Mouse (Mus musculus) heart, adult 2 months (tissue): ENCODE data around the gene Fat3. TPM values are rescaled to one million over a fixed set of nuclear protein-coding genes. Genes with fewer than 3 reads are reported as not detected.

ENCODE experiments used
- DNase-seq, 2 experiments: peaks; one replicate each; pipeline ENCODE4 v3.0.0; 2021
- H3K27ac ChIP-seq: fragments of 200-600 bp; 2 replicates; pipeline ENCODE4 v1.8.1; 2022
- H3K27me3 ChIP-seq: fragments of 200-500 bp; 2 replicates; pipeline ENCODE4 v1.6.1; 2012; ENCODE audit warnings: mild to moderate bottlenecking, low read length, inconsistent platforms, mixed read lengths; ENCODE audit not compliant: control insufficient read depth, insufficient read depth
- H3K36me3 ChIP-seq: fragments of 200-500 bp; 2 replicates; pipeline ENCODE4 v1.6.1; 2012; ENCODE audit warnings: low read length, inconsistent platforms; ENCODE audit not compliant: control insufficient read depth, insufficient read depth
- H3K4me1 ChIP-seq: fragments of 200-500 bp; 2 replicates; pipeline ENCODE4 v1.6.1; 2011; ENCODE audit warnings: low read length; ENCODE audit not compliant: control insufficient read depth, insufficient read depth
- H3K4me3 ChIP-seq: fragments of 200-600 bp; 2 replicates; pipeline ENCODE4 v1.8.1; 2022
- H3K79me2 ChIP-seq: fragments of 200-500 bp; replicated peaks from 2 replicates; pipeline ENCODE4 v1.6.1; 2012; ENCODE audit warnings: mild to moderate bottlenecking, inconsistent platforms, low read length, moderate library complexity, mixed read lengths; ENCODE audit not compliant: control insufficient read depth, insufficient read depth
- H3K9ac ChIP-seq: fragments of 200-500 bp; 2 replicates; pipeline ENCODE4 v1.6.1; 2012; ENCODE audit warnings: low read depth, mild to moderate bottlenecking, control low read depth, inconsistent platforms, low read length, mixed read lengths
- CTCF ChIP-seq: fragments of 200-600 bp; IDR thresholded peaks from 2 replicates; pipeline ENCODE4 v1.8.1; 2022; ENCODE audit warnings: antibody characterized with exemption, mild to moderate bottlenecking, moderate library complexity
- EP300 ChIP-seq: fragments of 200-500 bp; IDR thresholded peaks from 2 replicates; pipeline ENCODE4 v1.6.1; 2011; ENCODE audit warnings: low read depth, low read length, control low read depth; ENCODE audit not compliant: insufficient read depth
- POLR2A ChIP-seq: fragments of 200-500 bp; IDR thresholded peaks from 2 replicates; pipeline ENCODE4 v1.6.1; 2011; ENCODE audit warnings: mild to moderate bottlenecking, low read depth, low read length, control low read depth; ENCODE audit not compliant: insufficient read depth
- WGBS: fragments of 180-500 bp; shearing (Covaris S2); methylation state at CpG from one replicate; pipeline ENCODE4 v1.1.7; 2018; 5-methylcytosine and 5-hydroxymethylcytosine counted together
- intact Hi-C: fragments of 180-260 bp; cut with DNase I; formaldehyde crosslinking; loops from one replicate; pipeline ENCODE4 v1.15.1; 2025
- polyA plus RNA-seq: library from polyadenylated mRNA; depleted of rRNA; stranded (reverse); fragments of >200 nt; gene quantifications from 2 replicates; pipeline ENCODE4 v1.2.3, GENCODE M21; 2012
- total RNA-seq, 2 experiments: library from RNA; stranded (reverse); gene quantifications; 2 replicates each; pipeline ENCODE4 v1.2.3; 2021

Gene Fat3
- total and polyA plus RNA-seq, 3 experiments = 0.20 to 0.43 (median 0.37) TPM

DNA sequence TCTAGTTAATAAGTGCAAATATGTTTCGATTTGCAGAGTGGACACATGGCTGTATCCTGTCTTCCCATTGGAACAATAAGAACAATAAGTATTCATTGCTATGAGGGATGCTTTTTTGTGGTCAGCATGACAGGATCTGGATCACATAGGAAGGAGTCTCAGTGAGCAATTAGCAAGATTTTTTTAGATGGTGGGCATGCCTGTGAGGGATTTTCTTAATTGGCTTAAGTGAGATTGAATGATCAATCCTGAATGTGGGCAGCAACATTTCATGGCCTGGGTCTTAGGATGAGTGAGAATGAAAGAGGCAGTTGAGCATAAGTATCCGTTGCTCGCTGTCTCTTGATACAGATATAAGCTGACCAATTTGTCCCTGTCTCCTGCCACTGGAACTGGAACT lies 4.8 kb downstream of the Fat3 start:
- DNase-seq = no peak
- Histone ChIP-seq H3K79me2 (no peaks in the 10 kb centered on the region), H3K27ac (no peak overlapping the region), H3K36me3 (no peaks in the 10 kb centered on the region), H3K9ac (no peak overlapping the region), H3K27me3 (peaks cover 2% of the 10 kb centered on the region; the same call in 1 of the 2 replicates), H3K4me3 (no peak overlapping the region), H3K4me1 (no peaks in the 10 kb centered on the region; the same call in none of the 2 replicates)
- intact Hi-C loops = no loop called here
- 91% methylated on average over 3 of the region's 3 CpGs for WGBS
- no peak for TF ChIP-seq POLR2A
- TF ChIP-seq CTCF = no peak
- TF ChIP-seq EP300 = no peak

DNA sequence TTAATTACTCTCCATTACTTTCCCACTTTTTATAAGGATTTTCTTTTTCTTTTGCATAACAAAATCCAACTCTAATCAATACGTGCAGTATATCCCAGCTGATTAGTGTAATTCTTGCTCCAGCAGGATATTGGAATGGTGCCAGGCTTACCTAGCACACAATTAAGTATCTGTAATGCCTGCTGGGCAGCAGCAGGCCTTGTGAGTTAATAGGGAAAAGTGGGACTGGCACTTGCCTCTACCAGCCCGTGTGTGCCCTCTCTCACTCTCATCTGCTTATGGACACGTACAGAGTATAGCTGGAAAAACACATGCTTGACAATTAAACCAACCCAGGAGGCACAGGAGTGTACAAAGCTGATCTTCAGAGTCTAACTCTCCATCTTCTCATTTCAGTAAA lies 11.4 kb downstream of the Fat3 start:
- no peak overlapping the region for H3K27ac ChIP-seq
- H3K9ac ChIP-seq = no peak overlapping the region
- no peak overlapping the region for H3K4me3 ChIP-seq
- 59% methylated on average over 3 of the region's 3 CpGs for WGBS
- intact Hi-C loops = no loop called here
- no peaks in the 10 kb centered on the region for H3K27me3 ChIP-seq
- no peaks in the 10 kb centered on the region for H3K4me1 ChIP-seq
- H3K36me3 ChIP-seq = no peaks in the 10 kb centered on the region
- H3K79me2 ChIP-seq = no peaks in the 10 kb centered on the region
- DNase-seq = no peak
- no peak for TF ChIP-seq POLR2A
- TF ChIP-seq EP300 = no peak
- TF ChIP-seq CTCF = no peak

GRCm38 (mm10) chr9:16487565-16487964 lies 13.5 kb downstream of the Fat3 start:
- Histone ChIP-seq H3K27ac (no peak overlapping the region), H3K4me3 (no peak overlapping the region), H3K9ac (no peak overlapping the region), H3K4me1 (no peaks in the 10 kb centered on the region), H3K79me2 (no peaks in the 10 kb centered on the region), H3K36me3 (no peaks in the 10 kb centered on the region), H3K27me3 (no peaks in the 10 kb centered on the region)
- intact Hi-C loops = no loop called here
- DNase-seq = no peak
- TF ChIP-seq EP300 (no peak), CTCF (no peak), POLR2A (no peak)

- no peak overlapping the region for H3K4me3 ChIP-seq
- no peaks in the 10 kb centered on the region for H3K27me3 ChIP-seq
- intact Hi-C loops = no loop called here
- TF ChIP-seq CTCF (no peak), EP300 (no peak), POLR2A (no peak)
- no peaks in the 10 kb centered on the region for H3K79me2 ChIP-seq
- no peaks in the 10 kb centered on the region for H3K4me1 ChIP-seq
- no peak overlapping the region for H3K27ac ChIP-seq
- no peak for DNase-seq
- 73% methylated on average over 1 of the region's 1 CpGs for WGBS
- no peaks in the 10 kb centered on the region for H3K36me3 ChIP-seq
- no peak overlapping the region for H3K9ac ChIP-seq
Measured at GRCm38 (mm10) chr9:16486229-16486628, 14.9 kb downstream of the Fat3 start.

DNA sequence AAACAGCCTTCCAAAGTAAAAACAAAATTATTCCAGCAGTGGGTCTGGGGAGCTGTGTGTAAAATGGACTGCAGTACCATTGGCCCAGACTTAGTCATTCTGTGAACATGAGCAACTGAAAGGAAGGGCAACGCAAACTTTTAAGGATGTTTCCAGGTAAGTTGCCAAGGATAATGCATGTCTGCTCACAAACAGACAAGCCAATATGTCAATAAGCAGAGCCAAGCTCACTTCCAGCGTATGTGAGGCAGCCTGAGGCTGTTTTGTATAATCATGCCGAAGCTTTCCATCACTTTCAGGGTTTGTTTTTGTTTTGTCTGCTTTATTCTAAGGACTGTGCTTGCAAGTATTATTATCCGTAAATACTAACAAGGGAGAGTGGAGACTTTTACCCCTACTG lies 15.9 kb downstream of the Fat3 start:
- Histone ChIP-seq H3K27ac (no peak overlapping the region), H3K4me3 (no peak overlapping the region), H3K27me3 (no peaks in the 10 kb centered on the region), H3K36me3 (no peaks in the 10 kb centered on the region), H3K79me2 (no peaks in the 10 kb centered on the region), H3K4me1 (no peaks in the 10 kb centered on the region), H3K9ac (no peak overlapping the region)
- no peak for DNase-seq
- WGBS = 65% methylated on average over 4 of the region's 4 CpGs
- TF ChIP-seq EP300 (no peak), POLR2A (no peak), CTCF (no peak)
- intact Hi-C loops = no loop called here

- Histone ChIP-seq H3K36me3 (no peaks in the 10 kb centered on the region), H3K79me2 (no peaks in the 10 kb centered on the region), H3K9ac (no peak overlapping the region), H3K27ac (no peak overlapping the region), H3K4me1 (no peaks in the 10 kb centered on the region), H3K27me3 (no peaks in the 10 kb centered on the region), H3K4me3 (no peak overlapping the region)
- intact Hi-C loops = no loop called here
- TF ChIP-seq CTCF = no peak
- TF ChIP-seq POLR2A = no peak
- TF ChIP-seq EP300 = no peak
- 73% methylated on average over 2 of the region's 2 CpGs for WGBS
- DNase-seq = no peak
Measured at GRCm38 (mm10) chr9:16484765-16485164, 16.3 kb downstream of the Fat3 start.

DNA sequence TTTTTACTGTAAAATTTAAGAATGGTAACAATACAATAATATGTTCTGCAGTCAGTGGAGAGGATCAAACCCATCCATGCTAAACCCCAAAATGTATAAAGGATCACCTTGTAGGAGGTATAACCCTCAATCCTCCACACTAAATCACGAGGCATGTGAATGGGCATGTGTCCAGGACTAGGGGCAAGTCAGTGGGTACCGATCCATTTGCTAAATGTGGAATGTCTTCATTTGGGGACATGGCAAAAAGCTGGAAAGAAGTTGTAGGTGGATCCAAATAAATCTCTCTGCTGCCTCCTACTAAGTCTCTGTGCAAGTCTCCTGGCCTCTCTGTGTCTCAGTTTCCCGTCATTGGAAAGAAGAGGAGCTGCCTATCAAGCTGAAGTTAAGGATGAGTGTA lies 39.6 kb downstream of the Fat3 start:
- intact Hi-C loops = no loop called here
- H3K79me2 ChIP-seq = no peaks in the 10 kb centered on the region
- WGBS = 78% methylated on average over 3 of the region's 3 CpGs
- no peak for DNase-seq
- H3K36me3 ChIP-seq = no peaks in the 10 kb centered on the region
- H3K9ac ChIP-seq = no peak overlapping the region
- TF ChIP-seq POLR2A = no peak
- no peak for TF ChIP-seq EP300
- no peak for TF ChIP-seq CTCF
- H3K4me1 ChIP-seq = no peaks in the 10 kb centered on the region
- H3K4me3 ChIP-seq = no peak overlapping the region
- no peak overlapping the region for H3K27ac ChIP-seq
- H3K27me3 ChIP-seq = no peaks in the 10 kb centered on the region
